Mouse (Mus musculus): ENCODE results near the gene Vwf. TPM values are rescaled to one million over a fixed set of nuclear protein-coding genes. Genes with fewer than 3 reads are reported as not detected.

Vwf gene
- polyA plus RNA-seq, 1 experiment = not detected

DNA sequence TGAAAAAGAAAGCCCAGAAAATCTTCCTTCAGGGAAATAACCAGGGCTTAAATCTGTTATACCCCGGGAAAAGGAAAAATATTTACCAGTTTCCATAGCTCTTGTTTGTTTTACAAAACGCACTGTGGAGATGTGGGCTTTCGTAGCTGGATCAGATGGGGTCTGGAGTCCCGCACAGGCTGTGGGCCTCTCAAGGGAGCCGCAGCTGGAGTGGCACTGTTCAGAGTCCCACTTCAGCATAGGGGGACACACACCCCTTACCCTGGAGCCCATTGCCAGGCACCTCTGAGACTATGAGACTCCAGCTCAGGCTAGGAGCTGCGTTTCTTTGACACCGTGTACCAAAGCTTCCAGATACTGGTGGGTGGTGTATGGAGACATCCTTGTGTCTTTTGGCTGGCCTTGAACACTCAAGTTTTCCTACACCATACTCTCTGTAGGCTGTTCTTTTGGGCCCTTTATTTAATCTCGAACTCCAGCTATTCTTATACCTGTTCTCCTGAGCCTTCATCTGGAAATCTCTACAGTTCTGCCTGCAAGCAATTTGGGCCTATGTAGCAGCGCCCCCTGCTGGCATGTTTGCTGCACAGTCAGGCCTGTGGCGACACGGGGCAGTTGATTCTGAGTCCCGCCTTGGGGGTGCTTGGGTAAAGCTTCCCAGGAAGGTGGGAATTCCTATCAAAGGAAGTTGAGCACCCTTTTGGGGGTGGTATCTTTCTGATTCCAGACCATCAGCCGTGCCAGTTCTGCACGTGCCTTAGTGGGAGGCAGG, 114.7 kb downstream of the Vwf start:
- no peaks in the 10 kb centered on the region for H3K4me1 ChIP-seq (ENCODE audit: control insufficient read depth, insufficient read depth, low read length)
- 53% methylated on average over 14 of the region's 14 CpGs for WGBS
- H3K27ac ChIP-seq (ENCODE audit: insufficient read depth, low read depth, low read length) = no peak overlapping the region
- TF ChIP-seq CTCF (IDR thresholded peaks at IDR 0.05; ENCODE audit: insufficient read depth, low read depth, low read length) (peak; percentile 18; the same call in 1 of the 2 replicates), POLR2A (IDR thresholded peaks at IDR 0.05; ENCODE audit: insufficient read depth, low read depth, low read length) (no peak)
- H3K4me3 ChIP-seq (ENCODE audit: insufficient read depth, low read depth, low read length) = no peak overlapping the region

- TF ChIP-seq CTCF (IDR thresholded peaks at IDR 0.05; ENCODE audit: insufficient read depth, low read depth, low read length) = no peak
- TF ChIP-seq POLR2A (IDR thresholded peaks at IDR 0.05; ENCODE audit: insufficient read depth, low read depth, low read length) = no peak
- 80% methylated on average over 2 of the region's 2 CpGs for WGBS
- no peak overlapping the region for H3K4me3 ChIP-seq (ENCODE audit: insufficient read depth, low read depth, low read length)
- H3K4me1 ChIP-seq (ENCODE audit: control insufficient read depth, insufficient read depth, low read length) = no peaks in the 10 kb centered on the region
- H3K27ac ChIP-seq (ENCODE audit: insufficient read depth, low read depth, low read length) = no peak overlapping the region
Measured at GRCm38 (mm10) chr6:125663906-125664305, 117.3 kb downstream of the Vwf start.

DNA sequence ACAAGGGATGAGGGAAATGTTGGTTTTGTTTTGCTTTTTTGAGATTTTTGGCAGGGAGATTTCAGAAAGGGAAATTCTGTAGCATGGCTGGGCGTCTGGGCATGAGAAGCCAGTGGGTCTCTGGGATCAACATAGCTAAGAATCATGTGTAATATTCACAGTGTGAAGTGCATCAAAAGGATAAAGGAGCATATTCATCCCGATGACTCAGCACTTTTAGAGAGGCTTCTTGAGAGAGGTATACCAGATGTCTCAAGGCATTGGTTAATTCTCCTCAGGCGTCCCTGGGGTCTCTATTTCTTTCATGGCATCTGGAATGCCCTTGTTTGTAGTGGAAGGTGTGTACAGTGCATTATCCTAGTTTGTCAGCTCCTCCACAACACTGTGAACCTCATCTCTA, 125.3 kb downstream of the Vwf start:
- TF ChIP-seq CTCF (IDR thresholded peaks at IDR 0.05; ENCODE audit: insufficient read depth, low read depth, low read length) (no peak), POLR2A (IDR thresholded peaks at IDR 0.05; ENCODE audit: insufficient read depth, low read depth, low read length) (no peak)
- no peak overlapping the region for H3K27ac ChIP-seq (ENCODE audit: insufficient read depth, low read depth, low read length)
- H3K4me3 ChIP-seq (ENCODE audit: insufficient read depth, low read depth, low read length) = no peak overlapping the region
- no peaks in the 10 kb centered on the region for H3K4me1 ChIP-seq (ENCODE audit: control insufficient read depth, insufficient read depth, low read length)
- 88% methylated on average over 3 of the region's 3 CpGs for WGBS

DNA sequence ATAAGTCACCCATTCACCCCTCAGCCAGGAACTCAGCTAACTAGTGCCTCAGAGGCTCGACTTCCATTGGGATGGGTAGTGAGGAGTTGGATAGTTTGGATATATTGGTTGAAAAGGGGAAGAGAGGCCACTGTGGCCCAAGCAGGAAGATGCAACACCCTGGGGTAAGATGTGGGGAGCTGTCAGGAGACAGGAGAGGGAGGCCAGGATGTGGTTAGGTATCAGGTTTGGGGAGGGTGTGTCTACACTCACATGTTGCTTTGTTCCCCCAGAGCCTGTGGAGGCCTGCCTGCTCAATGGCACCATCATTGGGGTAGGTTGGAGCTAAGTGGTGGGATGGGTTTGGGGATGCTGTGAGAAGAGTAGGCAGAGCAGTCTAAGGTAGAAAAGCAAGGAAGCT, 131.9 kb downstream of the Vwf start:
- Histone ChIP-seq H3K4me1 (ENCODE audit: control insufficient read depth, insufficient read depth, low read length) (no peaks in the 10 kb centered on the region), H3K27ac (ENCODE audit: insufficient read depth, low read depth, low read length) (no peak overlapping the region), H3K4me3 (ENCODE audit: insufficient read depth, low read depth, low read length) (no peak overlapping the region)
- TF ChIP-seq POLR2A (IDR thresholded peaks at IDR 0.05; ENCODE audit: insufficient read depth, low read depth, low read length) (no peak), CTCF (IDR thresholded peaks at IDR 0.05; ENCODE audit: insufficient read depth, low read depth, low read length) (no peak)
- 81% methylated on average over 1 of the region's 1 CpGs for WGBS

DNA sequence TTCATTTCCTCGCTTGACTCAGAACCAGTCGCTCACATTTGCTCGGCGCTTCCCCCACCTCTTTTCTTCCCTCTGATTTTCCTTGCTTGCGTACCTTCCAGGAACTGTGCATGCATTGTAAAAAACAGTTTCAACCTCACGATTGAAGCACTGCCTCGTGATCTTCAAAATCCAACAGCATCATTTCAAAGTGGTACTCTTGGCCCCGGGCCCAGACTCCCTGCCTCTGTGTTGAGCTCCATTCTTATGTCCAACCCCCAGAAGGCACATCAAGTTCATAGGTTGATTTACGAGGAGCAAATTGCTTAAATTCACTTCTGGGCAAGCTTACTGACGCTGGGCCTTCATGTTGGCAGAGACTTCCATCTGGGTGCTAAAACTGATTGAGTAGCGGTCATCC, 134.0 kb downstream of the Vwf start:
- Histone ChIP-seq H3K4me3 (ENCODE audit: insufficient read depth, low read depth, low read length) (no peak overlapping the region), H3K27ac (ENCODE audit: insufficient read depth, low read depth, low read length) (no peak overlapping the region), H3K4me1 (ENCODE audit: control insufficient read depth, insufficient read depth, low read length) (no peaks in the 10 kb centered on the region)
- WGBS = 72% methylated on average over 11 of the region's 11 CpGs
- TF ChIP-seq POLR2A (IDR thresholded peaks at IDR 0.05; ENCODE audit: insufficient read depth, low read depth, low read length) (no peak), CTCF (IDR thresholded peaks at IDR 0.05; ENCODE audit: insufficient read depth, low read depth, low read length) (no peak)

DNA sequence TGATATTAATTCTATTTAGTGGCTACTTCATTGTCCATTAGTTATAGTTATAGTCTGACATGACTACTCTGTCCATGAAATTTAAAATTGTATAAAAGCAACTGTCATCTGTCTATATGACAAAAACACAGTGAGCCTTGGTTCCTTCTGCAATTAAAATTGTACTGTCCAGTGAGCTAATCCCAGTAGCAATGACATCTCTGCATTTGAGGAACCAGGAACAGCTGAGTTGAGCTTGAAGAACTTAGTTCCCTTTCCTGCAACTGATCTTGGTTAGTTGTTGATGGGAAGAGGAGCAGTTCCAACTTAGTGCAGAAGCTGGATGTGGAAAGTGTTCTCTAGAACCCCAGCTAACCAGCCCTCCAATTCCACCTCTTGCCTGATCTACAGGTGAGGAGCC, 138.8 kb downstream of the Vwf start:
- H3K4me1 ChIP-seq (ENCODE audit: control insufficient read depth, insufficient read depth, low read length) = peaks cover 5% of the 10 kb centered on the region; the same call in 1 of the 2 replicates
- H3K4me3 ChIP-seq (ENCODE audit: insufficient read depth, low read depth, low read length) = no peak overlapping the region
- H3K27ac ChIP-seq (ENCODE audit: insufficient read depth, low read depth, low read length) = no peak overlapping the region
- TF ChIP-seq POLR2A (IDR thresholded peaks at IDR 0.05; ENCODE audit: insufficient read depth, low read depth, low read length) (no peak), CTCF (IDR thresholded peaks at IDR 0.05; ENCODE audit: insufficient read depth, low read depth, low read length) (no peak)

DNA sequence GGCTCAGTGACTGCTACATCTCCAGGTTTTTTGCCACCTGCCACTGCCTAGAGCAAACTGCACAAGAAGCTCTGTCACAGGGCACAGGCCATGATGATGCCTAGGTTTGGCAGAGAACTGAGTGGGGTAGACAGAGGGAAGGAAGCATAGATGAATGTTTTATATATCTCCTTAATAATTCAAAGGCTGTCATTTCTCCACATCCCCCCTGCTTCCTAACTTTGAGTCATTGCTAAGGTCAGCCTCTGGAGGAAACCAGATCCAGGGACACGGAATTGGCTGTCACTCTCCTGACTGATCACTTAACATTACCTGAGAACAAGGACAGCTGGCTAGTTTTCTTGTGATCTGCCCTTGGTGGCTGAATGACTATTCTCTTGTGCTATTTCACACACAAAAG, 141.4 kb downstream of the Vwf start:
- Histone ChIP-seq H3K27ac (ENCODE audit: insufficient read depth, low read depth, low read length) (no peak overlapping the region), H3K4me3 (ENCODE audit: insufficient read depth, low read depth, low read length) (no peak overlapping the region), H3K4me1 (ENCODE audit: control insufficient read depth, insufficient read depth, low read length) (peaks cover 7% of the 10 kb centered on the region; the same call in 1 of the 2 replicates)
- TF ChIP-seq POLR2A (IDR thresholded peaks at IDR 0.05; ENCODE audit: insufficient read depth, low read depth, low read length) (no peak), CTCF (IDR thresholded peaks at IDR 0.05; ENCODE audit: insufficient read depth, low read depth, low read length) (no peak)
- WGBS = 94% methylated on average over 1 of the region's 1 CpGs

- H3K4me1 ChIP-seq (ENCODE audit: control insufficient read depth, insufficient read depth, low read length) = peaks cover 7% of the 10 kb centered on the region; the same call in 1 of the 2 replicates
- no peak within 1 kb of the TSS for H3K27ac ChIP-seq (ENCODE audit: insufficient read depth, low read depth, low read length)
- H3K4me3 ChIP-seq (ENCODE audit: insufficient read depth, low read depth, low read length) = peak within 1 kb of the TSS; percentile 24; the same call in 1 of the 2 replicates
- TF ChIP-seq CTCF (IDR thresholded peaks at IDR 0.05; ENCODE audit: insufficient read depth, low read depth, low read length) (no peak), POLR2A (IDR thresholded peaks at IDR 0.05; ENCODE audit: insufficient read depth, low read depth, low read length) (no peak)
- 2% methylated on average over 20 of the region's 20 CpGs for WGBS
Measured at GRCm38 (mm10) chr6:125690057-125690703, 143.6 kb downstream of the Vwf start, which contains the start of gene Ano2. Ano2 (plus strand) TSS chr6:125690419.

- 89% methylated on average over 2 of the region's 2 CpGs for WGBS
- Histone ChIP-seq H3K4me3 (ENCODE audit: insufficient read depth, low read depth, low read length) (no peak overlapping the region), H3K4me1 (ENCODE audit: control insufficient read depth, insufficient read depth, low read length) (no peaks in the 10 kb centered on the region), H3K27ac (ENCODE audit: insufficient read depth, low read depth, low read length) (no peak overlapping the region)
- TF ChIP-seq CTCF (IDR thresholded peaks at IDR 0.05; ENCODE audit: insufficient read depth, low read depth, low read length) = no peak
Measured at GRCm38 (mm10) chr6:125701146-125701545, 154.6 kb downstream of the Vwf start.
